Mouse (Mus musculus): ENCODE results near the gene Col27a1. TPM values are rescaled to one million over a fixed set of nuclear protein-coding genes. Genes with fewer than 3 reads are reported as not detected.

Gene Col27a1
- polyA plus RNA-seq, 1 experiment from 2014 or later, result 26.1 TPM

DNA sequence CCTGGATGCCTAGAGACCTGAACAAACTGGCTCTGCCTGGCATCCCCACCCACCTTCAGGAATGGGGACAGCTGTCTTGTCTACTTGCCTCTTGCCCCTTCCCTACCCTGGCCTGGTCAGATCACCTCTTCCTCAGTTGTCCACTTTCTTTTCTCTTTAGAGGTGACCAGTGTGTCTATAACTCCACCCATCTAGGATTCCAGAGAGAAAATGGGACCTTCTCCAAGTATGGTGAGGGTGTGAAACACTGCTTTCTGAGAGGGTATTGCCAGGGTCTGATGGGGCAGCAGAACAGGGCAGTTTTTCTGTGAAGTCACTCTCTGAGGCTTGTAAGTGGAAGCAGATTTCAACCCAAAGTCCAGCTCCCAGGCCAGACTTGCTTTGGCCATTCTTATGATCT lies 131.5 kb downstream of the Col27a1 start:
- peaks cover 5% of the 10 kb centered on the region; the same call in 1 of the 2 replicates for H3K4me1 ChIP-seq
- H3K9ac ChIP-seq, result no peak overlapping the region
- H3K27me3 ChIP-seq, result no peaks in the 10 kb centered on the region
- no peak for ATAC-seq (ENCODE audit: insufficient number of reproducible peaks, insufficient read depth, low FRiP score, low TSS enrichment, low read depth)
- H3K27ac ChIP-seq, result no peak overlapping the region
- no peak overlapping the region for H3K4me3 ChIP-seq
- no peaks in the 10 kb centered on the region for H3K36me3 ChIP-seq
- no peak overlapping the region for H3K4me2 ChIP-seq
- no peaks in the 10 kb centered on the region for H3K9me3 ChIP-seq

DNA sequence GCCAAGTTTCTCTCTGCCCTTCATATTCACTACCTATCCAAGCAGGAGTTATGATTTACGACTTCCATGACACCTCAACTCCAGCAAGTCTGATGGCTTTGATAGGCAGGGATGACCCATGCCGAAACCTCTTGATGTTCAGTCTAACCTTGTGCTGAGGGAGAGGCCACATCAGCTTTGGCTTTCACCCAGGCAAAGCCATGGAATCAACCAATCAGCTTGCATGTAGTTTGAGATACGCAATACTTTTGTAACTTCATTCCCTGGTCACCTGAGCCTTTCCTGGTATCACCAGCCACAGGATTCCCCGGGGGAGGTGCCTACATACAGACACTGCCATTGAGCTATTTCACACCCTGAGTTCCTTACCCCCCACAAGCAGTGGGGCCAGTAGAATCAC lies 132.9 kb downstream of the Col27a1 start:
- Histone ChIP-seq H3K4me3 (no peak overlapping the region), H3K9ac (no peak overlapping the region), H3K4me2 (no peak overlapping the region), H3K27me3 (no peaks in the 10 kb centered on the region), H3K4me1 (peaks cover 5% of the 10 kb centered on the region; the same call in 1 of the 2 replicates), H3K36me3 (no peaks in the 10 kb centered on the region), H3K27ac (no peak overlapping the region), H3K9me3 (no peaks in the 10 kb centered on the region)
- WGBS, result 86% methylated on average over 4 of the region's 4 CpGs
- no peak for ATAC-seq (ENCODE audit: insufficient number of reproducible peaks, insufficient read depth, low FRiP score, low TSS enrichment, low read depth)

DNA sequence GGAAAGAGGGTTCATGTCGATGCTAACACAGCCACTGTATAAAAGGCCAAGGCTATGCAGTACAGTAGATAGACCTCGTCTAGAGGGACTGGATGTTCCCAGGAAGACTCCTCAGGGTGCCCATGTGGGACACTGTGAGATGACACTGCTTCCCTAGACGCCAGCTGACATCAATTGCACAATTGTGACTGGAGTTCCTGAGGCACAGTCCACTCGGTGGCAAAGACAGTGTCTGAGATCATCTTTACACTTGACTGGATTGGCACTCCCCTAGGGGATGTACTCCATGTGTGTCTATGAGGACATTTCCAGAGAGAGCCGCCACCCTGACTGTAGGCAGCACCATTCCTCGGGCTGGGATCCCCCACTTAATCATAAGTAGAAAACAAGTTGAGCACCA lies 134.7 kb downstream of the Col27a1 start:
- H3K36me3 ChIP-seq, result no peaks in the 10 kb centered on the region
- no peaks in the 10 kb centered on the region for H3K9me3 ChIP-seq
- 60% methylated on average over 6 of the region's 6 CpGs for WGBS
- no peaks in the 10 kb centered on the region for H3K27me3 ChIP-seq
- H3K4me3 ChIP-seq, result no peak overlapping the region
- H3K4me2 ChIP-seq, result no peak overlapping the region
- no peak for ATAC-seq (ENCODE audit: insufficient number of reproducible peaks, insufficient read depth, low FRiP score, low TSS enrichment, low read depth)
- H3K9ac ChIP-seq, result no peak overlapping the region
- H3K4me1 ChIP-seq, result peaks cover 5% of the 10 kb centered on the region; the same call in 1 of the 2 replicates
- H3K27ac ChIP-seq, result no peak overlapping the region

DNA sequence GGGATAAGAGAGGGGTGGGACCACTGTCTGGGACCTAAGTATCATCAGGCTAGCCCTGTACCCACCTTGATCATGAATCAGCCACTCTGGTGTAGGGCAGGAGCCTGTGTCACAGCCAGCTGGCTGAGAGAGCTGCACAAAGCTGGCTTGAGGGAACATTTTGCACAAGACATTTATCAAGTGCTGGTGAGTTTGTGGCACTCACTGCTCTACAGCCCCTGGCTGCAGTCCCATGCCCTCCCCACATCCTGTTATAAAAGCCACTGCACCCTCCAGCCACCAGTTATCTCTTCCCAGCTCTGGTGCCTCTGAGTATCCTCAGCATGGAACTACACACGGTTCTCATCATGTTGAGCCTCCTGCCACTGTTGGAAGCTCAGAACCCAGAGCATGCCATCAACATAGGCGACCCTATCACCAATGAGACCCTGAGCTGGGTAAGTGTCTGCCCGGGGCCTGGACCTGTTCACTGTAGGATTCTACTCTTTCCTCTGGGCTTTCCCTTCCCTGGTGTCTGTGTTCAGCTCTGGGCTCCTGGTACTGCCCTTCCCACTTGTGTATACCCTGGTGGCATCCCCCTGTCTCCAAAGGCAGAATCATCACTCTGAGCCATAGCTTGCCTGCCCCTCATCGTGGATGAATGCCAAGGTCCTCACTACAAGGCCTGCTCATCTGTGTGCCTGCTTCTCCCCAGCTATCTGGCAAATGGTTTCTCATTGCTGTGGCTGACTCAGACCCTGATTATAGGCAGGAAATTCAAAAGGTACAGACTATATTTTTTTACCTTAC lies 142.3 kb downstream of the Col27a1 start, which contains the start of gene Orm3:
Gene Orm3 (plus strand): TSS at position 286 of the 789 bp plus-strand sequence.
- no peaks in the 10 kb centered on the region for H3K27me3 ChIP-seq
- no peak within 1 kb of the TSS; the same call in 1 of the 2 replicates for H3K27ac ChIP-seq
- no peaks in the 10 kb centered on the region for H3K9me3 ChIP-seq
- no peaks in the 10 kb centered on the region; the same call in 1 of the 2 replicates for H3K4me1 ChIP-seq
- 75% methylated on average over 4 of the region's 4 CpGs for WGBS
- no peak for ATAC-seq (ENCODE audit: insufficient number of reproducible peaks, insufficient read depth, low FRiP score, low TSS enrichment, low read depth)
- H3K4me2 ChIP-seq, result no peak within 1 kb of the TSS
- no peak within 1 kb of the TSS for H3K4me3 ChIP-seq
- no peak within 1 kb of the TSS for H3K9ac ChIP-seq
- H3K36me3 ChIP-seq, result no peaks in the 10 kb centered on the region

DNA sequence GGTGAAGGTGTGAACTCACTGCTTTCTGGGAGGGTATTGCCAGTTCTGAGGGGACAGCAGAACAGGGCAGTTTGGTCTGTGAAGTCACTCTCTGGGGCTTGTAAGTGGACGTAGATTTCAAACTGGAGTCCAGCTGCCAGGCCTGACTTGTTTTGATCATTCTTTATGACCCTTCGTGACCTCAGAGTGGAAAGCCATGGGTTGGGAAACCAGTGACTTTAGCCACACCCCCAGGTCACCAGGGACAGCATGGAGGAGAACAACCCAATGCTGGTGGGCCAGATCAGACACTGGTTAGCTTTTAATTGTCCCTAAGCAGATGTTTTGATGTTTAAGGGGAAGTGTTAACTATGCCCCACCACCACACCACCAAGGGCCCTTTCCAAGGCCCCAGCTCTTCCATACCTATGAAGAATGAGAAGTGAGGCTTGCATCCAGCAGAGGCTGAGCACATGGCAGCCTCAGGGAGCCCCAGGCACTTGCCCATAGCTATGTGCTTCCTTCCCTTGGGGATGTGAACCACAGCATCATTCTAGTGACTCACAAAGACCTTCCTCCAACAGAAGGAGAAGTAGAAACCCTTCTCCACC lies 143.3 kb downstream of the Col27a1 start:
- 54% methylated on average over 2 of the region's 2 CpGs for WGBS
- H3K9ac ChIP-seq, result no peak overlapping the region
- H3K9me3 ChIP-seq, result no peaks in the 10 kb centered on the region
- no peaks in the 10 kb centered on the region for H3K36me3 ChIP-seq
- H3K27ac ChIP-seq, result no peak overlapping the region
- no peaks in the 10 kb centered on the region; the same call in 1 of the 2 replicates for H3K4me1 ChIP-seq
- H3K27me3 ChIP-seq, result no peaks in the 10 kb centered on the region
- ATAC-seq (ENCODE audit: insufficient number of reproducible peaks, insufficient read depth, low FRiP score, low TSS enrichment, low read depth), result no peak
- no peak overlapping the region for H3K4me2 ChIP-seq
- H3K4me3 ChIP-seq, result no peak overlapping the region

DNA sequence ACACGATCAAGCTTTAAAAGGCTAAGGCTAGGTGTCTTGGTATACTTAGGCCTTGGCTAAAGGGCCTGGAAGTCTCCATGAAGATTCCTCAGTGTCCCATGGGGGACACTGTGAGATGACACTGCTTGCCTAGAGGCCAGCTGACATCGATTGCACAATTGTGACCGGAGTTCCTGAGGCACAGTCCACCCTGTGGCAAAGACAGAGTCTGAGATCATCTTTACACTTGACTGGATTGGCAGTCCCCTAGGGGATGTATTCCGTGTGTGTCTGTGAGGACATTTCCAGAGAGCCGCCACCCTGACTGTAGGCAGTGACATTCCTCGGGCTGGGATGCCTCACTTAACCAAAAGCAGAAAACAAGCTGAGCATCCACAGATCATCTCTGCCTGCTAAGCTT lies 146.1 kb downstream of the Col27a1 start:
- WGBS, result 60% methylated on average over 6 of the region's 6 CpGs
- Histone ChIP-seq H3K27ac (no peak overlapping the region), H3K27me3 (no peaks in the 10 kb centered on the region), H3K36me3 (no peaks in the 10 kb centered on the region), H3K9me3 (no peaks in the 10 kb centered on the region), H3K9ac (no peak overlapping the region), H3K4me1 (no peaks in the 10 kb centered on the region; the same call in 1 of the 2 replicates), H3K4me2 (no peak overlapping the region), H3K4me3 (no peak overlapping the region)
- no peak for ATAC-seq (ENCODE audit: insufficient number of reproducible peaks, insufficient read depth, low FRiP score, low TSS enrichment, low read depth)

DNA sequence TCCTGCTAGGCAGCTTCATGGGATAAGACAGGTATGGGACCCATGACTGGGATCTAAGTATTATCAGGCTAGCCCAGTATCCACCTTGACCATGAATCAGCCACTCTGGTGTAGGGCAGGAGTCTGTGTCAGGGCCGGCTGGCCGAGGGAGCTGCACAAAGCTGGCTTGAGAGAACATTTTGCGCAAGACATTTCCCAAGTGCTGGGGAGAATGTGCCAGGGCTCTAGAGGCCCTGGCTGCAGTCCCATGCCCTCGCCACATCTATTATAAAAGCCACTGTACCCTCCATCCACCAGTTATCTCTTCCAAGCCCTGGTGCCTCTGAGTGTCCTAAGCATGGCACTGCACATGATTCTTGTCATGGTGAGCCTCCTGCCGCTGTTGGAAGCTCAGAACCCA lies 148.3 kb downstream of the Col27a1 start, which contains the start of gene Orm2:
Gene Orm2 (plus strand): TSS at position 300 of the 400 bp plus-strand sequence.
- Histone ChIP-seq H3K4me1 (no peaks in the 10 kb centered on the region; the same call in 1 of the 2 replicates), H3K4me2 (no peak within 1 kb of the TSS), H3K27me3 (no peaks in the 10 kb centered on the region), H3K9me3 (no peaks in the 10 kb centered on the region), H3K27ac (no peak within 1 kb of the TSS), H3K9ac (no peak within 1 kb of the TSS), H3K4me3 (no peak within 1 kb of the TSS), H3K36me3 (peaks cover under 1% of the 10 kb centered on the region; the same call in 1 of the 2 replicates)
- no peak for ATAC-seq (ENCODE audit: insufficient number of reproducible peaks, insufficient read depth, low FRiP score, low TSS enrichment, low read depth)
- 89% methylated on average over 5 of the region's 5 CpGs for WGBS

DNA sequence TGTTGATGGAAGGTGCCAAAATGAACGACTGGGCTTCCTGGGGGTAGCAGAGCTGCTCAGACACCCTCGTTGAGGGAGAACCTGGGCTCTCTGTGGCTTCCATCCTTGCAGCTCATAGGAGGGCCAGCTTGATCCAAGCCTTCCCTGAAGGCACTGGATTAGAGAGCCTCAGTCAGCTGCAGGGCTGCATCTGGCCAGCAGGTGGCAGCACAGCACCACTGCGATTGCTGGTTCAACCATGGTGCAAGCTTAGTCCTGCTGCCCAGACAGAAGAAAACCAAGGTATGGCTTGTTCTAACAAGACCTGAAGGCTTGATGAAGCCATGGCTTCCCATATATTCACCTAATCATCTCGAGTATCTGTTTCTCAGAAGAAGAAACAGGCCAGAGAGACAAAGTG lies 154.8 kb downstream of the Col27a1 start:
- Histone ChIP-seq H3K27ac (no peak overlapping the region), H3K9ac (no peak overlapping the region), H3K4me2 (no peak overlapping the region), H3K27me3 (no peaks in the 10 kb centered on the region), H3K9me3 (no peaks in the 10 kb centered on the region), H3K4me3 (no peak overlapping the region), H3K4me1 (no peaks in the 10 kb centered on the region), H3K36me3 (peaks cover 63% of the 10 kb centered on the region)
- WGBS, result 11% methylated on average over 4 of the region's 4 CpGs
- no peak for ATAC-seq (ENCODE audit: insufficient number of reproducible peaks, insufficient read depth, low FRiP score, low TSS enrichment, low read depth)

DNA sequence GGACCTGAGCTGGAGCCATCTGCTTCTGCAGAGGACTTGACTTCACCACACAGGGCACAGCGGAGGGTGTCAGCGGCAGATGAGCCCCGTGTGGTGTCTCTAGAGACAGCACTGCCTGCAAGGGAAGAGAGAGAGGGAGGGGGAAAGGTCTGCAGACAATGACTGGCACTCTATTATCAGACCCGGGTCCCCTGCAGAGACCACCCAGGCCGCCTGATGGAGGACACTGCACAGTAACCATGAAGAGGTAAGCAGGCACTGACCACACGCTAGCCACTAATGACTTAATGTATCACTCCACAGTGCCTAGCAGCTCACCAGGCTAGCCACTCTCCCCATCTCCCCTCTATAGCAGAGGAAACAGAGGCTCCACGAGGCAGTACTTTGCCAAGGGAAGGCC lies 157.1 kb downstream of the Col27a1 start:
- Histone ChIP-seq H3K4me1 (no peaks in the 10 kb centered on the region), H3K36me3 (peaks cover 87% of the 10 kb centered on the region), H3K27me3 (no peaks in the 10 kb centered on the region), H3K4me2 (no peak overlapping the region), H3K4me3 (no peak overlapping the region), H3K9ac (no peak overlapping the region), H3K27ac (no peak overlapping the region), H3K9me3 (no peaks in the 10 kb centered on the region)
- whole genome bisulfite sequencing, result 53% methylated on average over 7 of the region's 7 CpGs
- no peak for ATAC-seq (ENCODE audit: insufficient number of reproducible peaks, insufficient read depth, low FRiP score, low TSS enrichment, low read depth)

DNA sequence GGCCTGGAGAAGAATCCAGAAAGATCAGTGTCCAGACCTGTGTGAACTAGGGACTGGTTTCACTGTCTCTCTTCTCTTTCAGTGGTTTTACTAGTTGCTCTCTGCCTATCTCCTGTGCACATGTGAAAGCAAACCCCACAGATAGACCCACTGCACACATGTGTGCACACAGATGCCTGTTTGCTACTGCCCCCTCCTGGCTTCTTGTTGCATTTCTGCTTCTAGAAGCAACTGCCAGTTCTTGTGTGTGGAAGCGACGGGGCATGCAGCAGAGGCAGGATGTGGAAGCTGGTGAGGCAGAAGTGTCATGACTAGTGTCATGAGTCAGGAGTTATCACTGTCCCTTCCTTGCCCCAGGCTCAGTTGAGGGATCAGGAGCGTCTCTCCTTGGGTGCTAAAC lies 158.1 kb downstream of the Col27a1 start:
- no peak for ATAC-seq (ENCODE audit: insufficient number of reproducible peaks, insufficient read depth, low FRiP score, low TSS enrichment, low read depth)
- H3K4me2 ChIP-seq, result no peak overlapping the region
- no peak overlapping the region for H3K27ac ChIP-seq
- no peak overlapping the region for H3K9ac ChIP-seq
- 42% methylated on average over 3 of the region's 3 CpGs for WGBS
- no peaks in the 10 kb centered on the region for H3K27me3 ChIP-seq
- no peaks in the 10 kb centered on the region for H3K9me3 ChIP-seq
- no peaks in the 10 kb centered on the region for H3K4me1 ChIP-seq
- H3K36me3 ChIP-seq, result peaks cover 97% of the 10 kb centered on the region
- H3K4me3 ChIP-seq, result no peak overlapping the region

DNA sequence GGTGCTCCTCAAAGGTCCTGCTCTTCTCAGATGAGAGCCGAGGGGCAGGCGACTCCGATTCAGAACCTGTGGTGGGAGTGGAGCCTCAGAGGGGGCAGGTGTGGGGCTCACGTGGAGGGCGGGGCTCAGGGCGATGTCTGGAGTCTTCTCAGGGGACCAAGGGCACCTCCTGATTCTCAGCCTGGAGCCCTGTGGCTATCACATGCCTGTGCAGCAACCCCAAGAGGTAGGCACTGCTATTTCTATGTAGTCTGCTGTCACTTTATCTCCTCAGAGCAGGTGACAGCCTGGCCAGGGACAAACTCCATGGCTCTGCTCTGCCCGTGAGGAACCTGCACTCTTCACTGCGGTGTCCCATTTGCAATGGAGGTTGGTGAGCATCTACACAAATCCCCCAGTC lies 159.6 kb downstream of the Col27a1 start:
- 86% methylated on average over 8 of the region's 8 CpGs for WGBS
- no peak for ATAC-seq (ENCODE audit: insufficient number of reproducible peaks, insufficient read depth, low FRiP score, low TSS enrichment, low read depth)
- Histone ChIP-seq H3K9ac (no peak overlapping the region), H3K4me2 (no peak overlapping the region), H3K4me1 (no peaks in the 10 kb centered on the region), H3K4me3 (no peak overlapping the region), H3K36me3 (peaks cover 98% of the 10 kb centered on the region), H3K9me3 (no peaks in the 10 kb centered on the region), H3K27me3 (no peaks in the 10 kb centered on the region), H3K27ac (no peak overlapping the region)

DNA sequence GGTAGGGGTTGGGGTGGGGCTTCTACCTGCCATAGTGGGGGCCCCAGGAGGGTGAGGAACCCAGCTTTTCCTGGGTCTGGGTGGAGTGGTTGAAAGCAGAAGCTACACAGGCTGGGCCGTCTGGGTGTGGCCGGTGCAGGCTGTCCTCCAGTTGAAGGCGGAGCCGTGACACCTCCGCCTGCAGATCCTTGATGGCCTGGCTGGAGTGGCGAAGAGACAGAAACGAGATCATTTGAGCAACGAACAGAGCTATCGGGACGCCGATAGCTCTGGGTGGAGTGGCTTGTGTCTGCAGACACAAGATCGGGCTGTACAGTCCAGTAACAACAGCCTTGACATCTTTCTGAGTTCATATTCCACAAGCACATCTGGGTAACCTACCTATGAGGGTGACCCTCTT lies 160.5 kb downstream of the Col27a1 start:
- Histone ChIP-seq H3K27ac (no peak overlapping the region), H3K27me3 (no peaks in the 10 kb centered on the region), H3K4me1 (no peaks in the 10 kb centered on the region), H3K36me3 (peaks cover 98% of the 10 kb centered on the region), H3K4me2 (no peak overlapping the region), H3K9me3 (no peaks in the 10 kb centered on the region), H3K4me3 (no peak overlapping the region), H3K9ac (no peak overlapping the region)
- no peak for ATAC-seq (ENCODE audit: insufficient number of reproducible peaks, insufficient read depth, low FRiP score, low TSS enrichment, low read depth)
- 87% methylated on average over 12 of the region's 12 CpGs for WGBS
